Mouse (Mus musculus): Measurements from ENCODE around the gene Mamdc2.

The Mamdc2 gene

DNA sequence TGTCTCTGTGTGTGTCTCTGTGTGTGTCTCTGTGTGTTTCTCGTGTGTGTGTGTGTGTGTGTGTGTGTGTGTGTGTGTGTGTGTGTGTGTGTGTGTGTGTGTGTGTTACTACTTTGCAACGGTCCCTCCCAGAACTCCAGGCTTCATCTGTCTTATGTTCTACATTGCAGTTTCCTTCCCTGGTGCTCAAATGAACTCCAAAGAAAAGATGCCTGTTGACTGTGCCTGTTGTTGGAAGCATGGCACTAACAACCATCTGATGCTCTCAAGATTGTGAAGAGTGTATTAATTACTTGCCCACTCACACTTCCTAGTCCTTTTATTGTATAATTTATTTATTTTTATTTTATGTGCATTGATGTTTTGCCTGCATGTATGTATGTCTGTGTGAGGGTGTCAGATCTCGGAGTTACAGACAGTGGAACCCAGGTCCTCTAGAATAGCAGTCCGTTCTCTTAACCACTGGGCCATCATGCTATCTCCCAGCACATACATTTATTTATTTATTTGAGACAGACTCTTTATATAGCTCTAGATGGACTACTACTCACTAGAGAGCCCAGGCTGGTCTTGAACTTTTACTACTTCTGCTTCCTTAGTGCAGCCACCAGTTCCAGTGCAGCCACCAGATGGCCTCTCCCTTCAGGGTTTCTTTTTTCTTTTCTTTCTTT, 174.1 kb downstream of the Mamdc2 start:
- DNase-seq (ENCODE audit: low spot score), result no peak

DNA sequence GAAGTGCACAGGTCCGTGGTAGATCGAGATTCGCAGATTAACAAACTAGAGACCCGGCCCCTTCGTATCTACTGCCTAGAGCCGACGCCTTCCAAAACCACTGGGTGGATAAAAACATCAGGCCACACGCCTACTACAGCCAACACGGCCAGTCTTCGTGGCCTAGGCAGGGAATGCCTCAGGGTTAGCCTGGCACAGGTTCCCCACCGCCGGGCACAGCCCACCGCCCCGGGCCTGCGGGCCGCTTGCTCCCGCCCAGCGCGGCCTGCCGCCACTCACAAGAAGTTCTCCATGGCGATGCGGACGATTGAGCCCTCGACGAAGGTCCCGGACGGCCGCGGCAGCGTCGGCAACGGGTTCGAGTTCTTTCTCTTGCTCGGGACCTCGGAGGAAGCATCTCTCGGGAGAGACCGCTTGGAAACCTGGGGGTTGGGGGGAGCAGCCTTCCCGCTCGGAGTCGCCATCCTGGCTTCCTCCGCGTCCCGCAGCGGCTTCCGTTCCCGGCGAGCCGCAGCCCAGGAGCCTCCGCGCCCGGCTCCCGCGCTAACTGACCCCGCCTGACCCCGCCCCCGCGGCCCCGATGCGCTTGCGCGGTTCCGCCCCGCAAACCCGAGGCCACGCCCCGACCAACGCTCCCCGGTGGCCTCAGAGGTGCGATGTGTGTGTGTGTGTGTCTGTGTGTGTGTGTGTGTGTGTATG, 174.7 kb downstream of the Mamdc2 start, which contains the start of gene Smc5:
Gene Smc5 (minus strand): TSS at position 543 of the 699 bp plus-strand sequence.
- DNase-seq (ENCODE audit: low spot score), result peak; percentile 92

DNA sequence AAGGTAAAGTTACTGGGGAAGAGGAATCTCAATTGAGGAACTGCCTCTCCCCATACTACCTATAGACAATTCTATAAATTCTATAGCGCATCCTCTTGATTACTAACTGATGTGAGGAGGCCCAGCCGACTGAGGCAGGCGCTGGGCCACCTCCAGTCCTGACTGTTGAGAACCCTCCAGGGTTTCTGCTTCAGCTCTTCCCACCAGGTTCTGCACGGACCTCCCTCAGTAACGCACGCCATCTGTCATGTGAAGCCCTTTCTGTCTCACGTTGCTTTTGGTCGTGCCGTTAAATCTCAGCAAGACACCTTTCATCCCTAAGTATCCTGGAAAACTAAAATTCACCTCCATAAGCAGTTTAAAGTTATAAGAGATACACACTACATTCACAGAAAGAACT, 191.5 kb downstream of the Mamdc2 start:
- DNase-seq (ENCODE audit: low spot score), result no peak
